Mouse (Mus musculus) midbrain, embryonic 12.5 days (tissue): ENCODE measurements around the gene Cfap69. TPM values are rescaled to one million over a fixed set of nuclear protein-coding genes. Genes with fewer than 3 reads are reported as not detected.

Source experiments
- ATAC-seq: fragments of 200-750 bp; cut with Nextera tagmentation; 2 replicates; pipeline ENCODE4 v1.8.0; 2017; ENCODE audit warnings: low read depth, moderate TSS enrichment, moderate library complexity; ENCODE audit not compliant: low FRiP score
- H3K27ac ChIP-seq: fragments of 300-500 bp; sonication (generic); replicated peaks from 2 replicates; pipeline ENCODE4 v1.5.1; 2016; ENCODE audit warnings: mild to moderate bottlenecking
- H3K27me3 ChIP-seq: fragments of 300-500 bp; sonication (generic); 2 replicates; pipeline ENCODE4 v1.6.1; 2016; ENCODE audit warnings: mild to moderate bottlenecking
- H3K36me3 ChIP-seq: fragments of 300-500 bp; sonication (generic); 2 replicates; pipeline ENCODE4 v1.6.1; 2016
- H3K4me1 ChIP-seq: fragments of 300-500 bp; sonication (generic); 2 replicates; pipeline ENCODE4 v1.6.1; 2016
- H3K4me2 ChIP-seq: fragments of 300-500 bp; sonication (generic); replicated peaks from 2 replicates; pipeline ENCODE4 v1.6.1; 2016; ENCODE audit warnings: mild to moderate bottlenecking, moderate library complexity
- H3K4me3 ChIP-seq: fragments of 300-500 bp; sonication (generic); 2 replicates; pipeline ENCODE4 v1.5.1; 2016; ENCODE audit warnings: mild to moderate bottlenecking
- H3K9ac ChIP-seq: fragments of 300-500 bp; sonication (generic); replicated peaks from 2 replicates; pipeline ENCODE4 v1.6.1; 2016; ENCODE audit warnings: mild to moderate bottlenecking, moderate library complexity
- H3K9me3 ChIP-seq: fragments of 300-500 bp; sonication (generic); 2 replicates; pipeline ENCODE4 v1.6.1; 2016; ENCODE audit warnings: mild to moderate bottlenecking
- WGBS: fragments of 180-500 bp; shearing (Covaris S2); methylation state at CpG from one replicate; pipeline ENCODE4 v1.1.7; 2016; 5-methylcytosine and 5-hydroxymethylcytosine counted together
- polyA plus RNA-seq: library from polyadenylated mRNA; unstranded; fragments of >200 nt; fragmentation: Nextera tagmentation; extraction: Ambion mirVana; gene quantifications from 2 replicates; pipeline ENCODE4 v1.2.1, GENCODE M21; 2016

Cfap69 gene
- polyA plus RNA-seq, 1 experiment from 2014 or later: 5.8 TPM

GRCm38 (mm10) chr5:5559079-5559740, 104.8 kb downstream of the Cfap69 start, which contains the start of gene Gtpbp10:
Gene Gtpbp10, minus strand, starts transcription at chr5:5559538.
- H3K27me3 ChIP-seq: peaks cover 6% of the 10 kb centered on the region; the same call in 1 of the 2 replicates
- peak; percentile 99 for ATAC-seq
- WGBS: under 1% methylated on average over 43 of the region's 43 CpGs
- H3K36me3 ChIP-seq: peaks cover 6% of the 10 kb centered on the region
- peak within 1 kb of the TSS; percentile 70 for H3K27ac ChIP-seq
- H3K4me2 ChIP-seq: peak within 1 kb of the TSS; percentile 61
- H3K9ac ChIP-seq: peak within 1 kb of the TSS; percentile 76
- H3K9me3 ChIP-seq: no peaks in the 10 kb centered on the region
- peak within 1 kb of the TSS; percentile 76 for H3K4me3 ChIP-seq
- peaks cover 12% of the 10 kb centered on the region for H3K4me1 ChIP-seq

GRCm38 (mm10) chr5:5551110-5551509, 112.9 kb downstream of the Cfap69 start:
- no peaks in the 10 kb centered on the region for H3K4me1 ChIP-seq
- no peak for ATAC-seq
- H3K9ac ChIP-seq: no peak overlapping the region
- no peak overlapping the region for H3K27ac ChIP-seq
- 0 out of 2 replicates have a peak, but pooled peaks cover 3% of the 10 kb centered on the region for H3K9me3 ChIP-seq
- no peaks in the 10 kb centered on the region for H3K27me3 ChIP-seq
- no peak overlapping the region for H3K4me2 ChIP-seq
- WGBS: 86% methylated on average over 1 of the region's 1 CpGs
- H3K36me3 ChIP-seq: peaks cover 50% of the 10 kb centered on the region
- no peak overlapping the region for H3K4me3 ChIP-seq

- Histone ChIP-seq H3K27me3 (no peaks in the 10 kb centered on the region), H3K9me3 (no peaks in the 10 kb centered on the region), H3K36me3 (peaks cover 46% of the 10 kb centered on the region), H3K4me3 (no peak overlapping the region), H3K4me2 (no peak overlapping the region), H3K4me1 (no peaks in the 10 kb centered on the region), H3K27ac (no peak overlapping the region), H3K9ac (no peak overlapping the region)
- no peak for ATAC-seq
- 34% methylated on average over 3 of the region's 3 CpGs for WGBS
Measured at GRCm38 (mm10) chr5:5540385-5540784, 123.7 kb downstream of the Cfap69 start.

GRCm38 (mm10) chr5:5539771-5540170, 124.3 kb downstream of the Cfap69 start:
- H3K9ac ChIP-seq: no peak overlapping the region
- no peaks in the 10 kb centered on the region for H3K9me3 ChIP-seq
- WGBS: 69% methylated on average over 3 of the region's 3 CpGs
- peaks cover 46% of the 10 kb centered on the region for H3K36me3 ChIP-seq
- ATAC-seq: no peak
- H3K4me2 ChIP-seq: no peak overlapping the region
- no peak overlapping the region for H3K4me3 ChIP-seq
- no peak overlapping the region for H3K27ac ChIP-seq
- no peaks in the 10 kb centered on the region for H3K27me3 ChIP-seq
- no peaks in the 10 kb centered on the region for H3K4me1 ChIP-seq

- Histone ChIP-seq H3K27me3 (no peaks in the 10 kb centered on the region), H3K4me1 (no peaks in the 10 kb centered on the region), H3K4me2 (no peak overlapping the region), H3K9me3 (no peaks in the 10 kb centered on the region), H3K4me3 (no peak overlapping the region), H3K9ac (no peak overlapping the region), H3K27ac (no peak overlapping the region), H3K36me3 (peaks cover 22% of the 10 kb centered on the region)
- no peak for ATAC-seq
- 96% methylated on average over 1 of the region's 1 CpGs for WGBS
Measured at GRCm38 (mm10) chr5:5536131-5536530, 127.9 kb downstream of the Cfap69 start.

- ATAC-seq: no peak
- H3K27ac ChIP-seq: no peak overlapping the region
- 95% methylated on average over 3 of the region's 3 CpGs for WGBS
Measured at GRCm38 (mm10) chr5:5533656-5534420, 130.2 kb downstream of the Cfap69 start.

More at GRCm38 (mm10) chr5:5533656-5534420, 130.2 kb downstream of the Cfap69 start:
- Histone ChIP-seq H3K9me3 (no peaks in the 10 kb centered on the region), H3K27me3 (no peaks in the 10 kb centered on the region), H3K9ac (no peak overlapping the region), H3K4me2 (no peak overlapping the region), H3K36me3 (peaks cover 8% of the 10 kb centered on the region), H3K4me1 (no peaks in the 10 kb centered on the region), H3K4me3 (no peak overlapping the region)

Other genes with a start within 250 kb of the Cfap69 start
- 33.5 and 38.1 TPM in 2 replicates for gene Cdk14, start 243.9 kb downstream of the Cfap69 start, polyA plus RNA-seq
- not detected in 2 replicates for gene 1700015F17Rik, start 185.1 kb downstream of the Cfap69 start, polyA plus RNA-seq
- gene Cldn12, start 149.3 kb downstream of the Cfap69 start, polyA plus RNA-seq: 27.6 and 28.6 TPM in 2 replicates
- 33.2 and 33.6 TPM in 2 replicates for gene Gtpbp10, start 104.7 kb downstream of the Cfap69 start, polyA plus RNA-seq
- 4.9 and 5.1 TPM in 2 replicates for gene Gm8773, start 90.4 kb downstream of the Cfap69 start, polyA plus RNA-seq
- 6.6 and 7.7 TPM in 2 replicates for gene Steap2, start 30.3 kb upstream of the Cfap69 start, polyA plus RNA-seq
- 2.9 and 3.4 TPM in 2 replicates for gene Steap1, start 85.1 kb upstream of the Cfap69 start, polyA plus RNA-seq